In the genomic region with DNA sequence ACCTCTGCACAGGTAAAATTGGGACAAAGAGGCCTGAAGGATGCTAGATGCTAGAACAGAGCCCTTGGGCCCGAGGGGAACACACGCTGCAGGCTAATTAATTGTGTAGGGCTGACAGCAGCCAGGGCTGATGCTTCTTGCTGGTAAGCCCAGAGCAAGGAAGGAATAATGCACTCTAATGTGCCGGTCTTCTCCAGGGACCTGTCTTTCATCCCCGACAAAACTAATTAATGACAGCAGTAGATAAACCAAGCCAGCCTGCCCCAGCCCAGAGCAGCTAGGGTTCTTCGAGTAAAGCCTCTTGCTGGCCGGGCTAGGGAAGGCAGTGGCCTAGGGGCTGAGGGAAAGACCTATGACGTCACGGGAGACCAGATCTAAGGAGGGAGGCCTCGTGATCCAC, we compare ENCODE assay signal across 16 mouse cellular contexts.
DNase-seq lines count a peak whose midpoint lies in the region; ATAC-seq lines count a peak whose summit lies in the region.
"Had no signal": no experiment of that assay in that cellular context is flagged by ENCODE, and none has a peak within 500 bp of the region (broad histone marks: within the 10 kb centered on the region; RNA-seq: fewer than 3 reads in every experiment).

No protein-coding gene starts in this region.

- DNase-seq in embryo, embryonic 11 days = peak; percentile 35
- DNase-seq in embryo, embryonic 9.5 days (ENCODE audit: extremely low spot score) = no peak
- no peak for DNase-seq in midbrain, embryonic 11.5 days (ENCODE audit: low spot score, missing footprints)
- DNase-seq in midbrain, embryonic 10.5 days (ENCODE audit: low spot score) = no peak
- DNase-seq: adrenal gland, postnatal 25 days; cerebellum, postnatal 36 days; spleen, adult 18-20 months; thymus, postnatal 4 days had no signal

- H3K27ac ChIP-seq in midbrain, embryonic 11.5 days (ENCODE audit: low read depth, low read length) = no peak overlapping the region
- no peak overlapping the region for H3K27ac ChIP-seq in midbrain, embryonic 10.5 days (replicated peaks)
- peak overlapping the region; percentile 68 for H3K27ac ChIP-seq in hindbrain, embryonic 13.5 days
- H3K27ac ChIP-seq in midbrain, embryonic 15.5 days = 0 out of 2 replicates have a peak overlapping the region, but pooled peaks have one; percentile 38
- H3K27ac ChIP-seq: kidney, embryonic 15.5 days; limb, embryonic 12.5 days; liver, embryonic 14.5 days had no signal

- H3K4me2 ChIP-seq in midbrain, embryonic 11.5 days = no peak overlapping the region
- no peak overlapping the region for H3K4me2 ChIP-seq in hindbrain, embryonic 13.5 days
- H3K4me2 ChIP-seq in midbrain, embryonic 15.5 days = no peak overlapping the region
- H3K4me2 ChIP-seq: kidney, embryonic 15.5 days; limb, embryonic 12.5 days had no signal

- no peaks in the 10 kb centered on the region for H3K4me1 ChIP-seq in midbrain, embryonic 11.5 days (ENCODE audit: control insufficient read depth, insufficient read depth, low read length)
- H3K4me1 ChIP-seq in midbrain, embryonic 10.5 days = peaks cover 23% of the 10 kb centered on the region
- H3K4me1 ChIP-seq in hindbrain, embryonic 13.5 days (replicated peaks) = peaks cover 21% of the 10 kb centered on the region
- peaks cover 23% of the 10 kb centered on the region for H3K4me1 ChIP-seq in midbrain, embryonic 15.5 days

- ATAC-seq in midbrain, embryonic 11.5 days (ENCODE audit: low FRiP score) = peak; percentile 76
- ATAC-seq in hindbrain, embryonic 13.5 days (ENCODE audit: low FRiP score) = peak; percentile 65
- peak; percentile 37 for ATAC-seq in midbrain, embryonic 15.5 days (replicated peaks)
- no peak for ATAC-seq in granulocyte monocyte progenitor cell, adult 5-6 weeks (replicated peaks; ENCODE audit: poor library complexity, severe bottlenecking)
- ATAC-seq in inflammation-experienced regulatory T-cells, adult 6 months = no peak
- ATAC-seq: lung, postnatal 0 days had no signal

- H3K9me3 ChIP-seq in midbrain, embryonic 11.5 days (ENCODE audit: control insufficient read depth, low read length) = no peaks in the 10 kb centered on the region
- no peaks in the 10 kb centered on the region for H3K9me3 ChIP-seq in midbrain, embryonic 10.5 days (replicated peaks)
- H3K9me3 ChIP-seq in hindbrain, embryonic 13.5 days = no peaks in the 10 kb centered on the region
- no peaks in the 10 kb centered on the region for H3K9me3 ChIP-seq in midbrain, embryonic 15.5 days
- H3K9me3 ChIP-seq: kidney, embryonic 15.5 days; limb, embryonic 12.5 days had no signal

- H3K9ac ChIP-seq in midbrain, embryonic 11.5 days (ENCODE audit: low read length) = no peak overlapping the region
- H3K9ac ChIP-seq in hindbrain, embryonic 13.5 days = no peak overlapping the region
- no peak overlapping the region for H3K9ac ChIP-seq in midbrain, embryonic 15.5 days
- H3K9ac ChIP-seq: kidney, embryonic 15.5 days; limb, embryonic 12.5 days; liver, embryonic 14.5 days had no signal

- H3K4me3 ChIP-seq in midbrain, embryonic 11.5 days (ENCODE audit: low read depth, low read length) = no peak overlapping the region
- H3K4me3 ChIP-seq in midbrain, embryonic 10.5 days = no peak overlapping the region
- H3K4me3 ChIP-seq in hindbrain, embryonic 13.5 days = no peak overlapping the region
- H3K4me3 ChIP-seq in midbrain, embryonic 15.5 days = no peak overlapping the region
- H3K4me3 ChIP-seq: kidney, embryonic 15.5 days; limb, embryonic 12.5 days had no signal

- no peaks in the 10 kb centered on the region for H3K36me3 ChIP-seq in midbrain, embryonic 11.5 days (ENCODE audit: control insufficient read depth, insufficient read depth, low read length)
- no peaks in the 10 kb centered on the region for H3K36me3 ChIP-seq in midbrain, embryonic 10.5 days
- no peaks in the 10 kb centered on the region for H3K36me3 ChIP-seq in hindbrain, embryonic 13.5 days
- no peaks in the 10 kb centered on the region for H3K36me3 ChIP-seq in midbrain, embryonic 15.5 days (replicated peaks)
- H3K36me3 ChIP-seq: kidney, embryonic 15.5 days; limb, embryonic 12.5 days had no signal

- 62% methylated on average over 9 of the region's 9 CpGs for WGBS in midbrain, embryonic 11.5 days
- WGBS in midbrain, embryonic 10.5 days = 68% methylated on average over 9 of the region's 9 CpGs
- 34% methylated on average over 9 of the region's 9 CpGs for WGBS in hindbrain, embryonic 13.5 days
- WGBS in midbrain, embryonic 15.5 days = 32% methylated on average over 9 of the region's 9 CpGs

- H3K27me3 ChIP-seq in midbrain, embryonic 11.5 days (ENCODE audit: control insufficient read depth, insufficient read depth, low read length) = no peaks in the 10 kb centered on the region
- peaks cover 46% of the 10 kb centered on the region for H3K27me3 ChIP-seq in midbrain, embryonic 10.5 days (ENCODE audit: low read depth, poor library complexity, severe bottlenecking)
- peaks cover 21% of the 10 kb centered on the region for H3K27me3 ChIP-seq in hindbrain, embryonic 13.5 days
- H3K27me3 ChIP-seq in midbrain, embryonic 15.5 days (replicated peaks) = no peaks in the 10 kb centered on the region
- H3K27me3 ChIP-seq: limb, embryonic 12.5 days had no signal

Comparison
In these comparisons a context has a peak if more than half of its experiments do, and no peak if none do; other contexts are left out.
1. H3K27ac ChIP-seq: peak in hindbrain, embryonic 13.5 days (single experiment) and midbrain, embryonic 15.5 days (single experiment); none in midbrain, embryonic 11.5 days (single experiment) and midbrain, embryonic 10.5 days (single experiment).
2. ATAC-seq: peak in midbrain, embryonic 11.5 days (single experiment), hindbrain, embryonic 13.5 days (single experiment) and midbrain, embryonic 15.5 days (single experiment); none in granulocyte monocyte progenitor cell, adult 5-6 weeks (single experiment) and inflammation-experienced regulatory T-cells, adult 6 months (single experiment).